Mouse (Mus musculus): ENCODE results near the gene Spef1.

GRCm38 (mm10) chr2:131186343-131186742, 739 bp downstream of the Spef1 start:
- TF ChIP-seq CTCF (IDR thresholded peaks at IDR 0.05; ENCODE audit: extremely low read depth, insufficient read depth, insufficient read length, insufficient replicate concordance), result no peak
- no peak for TF ChIP-seq POLR2A (IDR thresholded peaks at IDR 0.05; ENCODE audit: low read depth, low read length)

Measured in spleen, adult 2 months (tissue).